Mouse (Mus musculus) gastrocnemius, postnatal 25 days (tissue): ENCODE results near the gene St7. TPM values are rescaled to one million over a fixed set of nuclear protein-coding genes. Genes with fewer than 3 reads are reported as not detected.
A peak's percentile ranks its signal among the peaks of the same experiment; 100 is the strongest.

Experiments
- DNase-seq: peaks from one replicate; pipeline ENCODE4 v3.0.0; 2022
- total RNA-seq, 2 experiments: library from RNA; stranded (reverse); gene quantifications; 1 replicate in 1 of 2; 2 replicates in 1 of 2; pipeline ENCODE4 v1.2.3; 2021

Gene St7
- total RNA-seq, 2 experiments from 2014 or later, result 12.4 to 16.0 TPM

DNA sequence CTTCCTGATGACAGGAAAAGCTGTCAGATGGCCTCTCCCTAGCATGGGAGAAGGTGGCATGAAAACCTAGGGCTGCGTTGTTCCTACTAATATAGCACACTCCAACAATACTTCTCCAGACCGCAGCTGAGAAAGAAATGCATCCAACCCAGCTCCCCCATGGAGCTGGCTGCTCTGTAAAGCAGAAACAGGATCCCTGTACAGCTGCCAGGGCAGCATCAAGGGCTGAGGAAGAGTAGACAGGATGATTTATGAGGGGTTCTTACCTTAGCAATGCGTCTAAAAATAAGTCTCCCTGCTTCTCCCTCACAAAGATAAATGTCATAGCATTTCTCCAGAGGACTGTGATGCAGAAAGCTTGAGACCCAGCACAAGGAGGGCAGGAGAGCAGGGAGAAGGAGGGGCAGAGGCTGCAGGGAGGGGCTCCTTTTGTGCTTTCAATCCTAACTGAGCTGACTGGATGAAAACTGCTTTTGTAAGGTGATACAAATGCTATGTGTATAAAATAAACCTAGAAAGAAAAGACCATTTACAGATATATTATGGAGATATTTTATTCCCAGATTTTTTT lies 124.2 kb downstream of the St7 start:
- peak; percentile 67 for DNase-seq

DNA sequence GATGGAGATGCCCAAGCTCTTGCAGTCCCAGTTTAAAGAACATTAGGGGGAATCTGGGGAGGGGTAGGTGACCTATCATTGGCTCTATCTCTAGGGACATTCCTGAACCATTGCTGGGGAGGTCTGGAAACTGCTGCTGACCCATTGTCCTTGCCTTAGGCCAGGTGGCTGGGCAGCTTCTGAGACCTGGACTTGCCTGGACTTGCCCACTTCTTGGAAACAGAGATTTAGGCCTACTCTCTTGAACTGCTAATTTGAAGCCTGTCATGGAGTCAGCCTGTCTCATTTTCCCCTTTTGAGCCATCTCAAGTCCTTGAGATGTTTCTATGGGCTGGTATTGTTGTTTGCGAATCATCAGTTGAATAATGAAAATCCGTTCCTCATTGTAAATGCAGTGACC lies 130.9 kb downstream of the St7 start:
- DNase-seq, result no peak

DNA sequence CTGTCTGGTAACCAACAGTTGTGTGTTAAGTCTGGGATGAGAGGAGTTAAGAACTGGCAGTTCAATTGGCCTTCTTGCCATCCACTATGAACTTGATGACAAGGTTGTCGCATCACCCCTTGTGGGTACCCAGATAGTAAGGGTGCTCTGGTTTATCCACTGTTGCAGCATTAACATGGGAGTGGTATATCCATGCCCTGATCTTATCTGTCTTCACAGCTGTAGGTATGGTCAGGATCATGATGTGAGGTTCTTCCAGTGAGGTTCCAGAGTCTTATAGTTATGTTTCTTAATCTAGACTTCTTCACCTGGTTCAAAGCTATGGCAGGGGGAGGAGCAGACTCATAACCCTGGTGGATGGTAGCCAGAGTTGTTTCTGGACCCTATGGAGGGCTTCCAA lies 132.0 kb downstream of the St7 start:
- no peak for DNase-seq

DNA sequence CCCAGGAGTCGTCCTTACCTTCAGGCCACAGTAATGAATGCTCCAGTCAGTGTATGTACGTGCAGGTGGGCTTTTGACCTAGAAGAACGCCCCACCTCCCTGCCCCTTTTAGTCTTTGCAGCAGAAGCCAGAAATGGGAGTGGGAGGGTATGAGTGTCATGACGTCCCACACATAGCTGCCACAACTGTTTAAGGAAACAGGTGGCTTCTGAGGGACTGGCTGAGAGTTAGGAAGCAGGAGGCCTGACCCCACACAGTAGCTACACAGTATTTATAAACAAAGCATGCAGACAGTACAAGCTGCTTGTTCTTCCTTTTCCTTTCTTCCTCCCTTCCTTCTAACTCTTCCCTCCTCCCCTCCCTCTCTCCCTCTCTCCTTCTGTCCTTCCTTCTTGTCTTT lies 135.6 kb downstream of the St7 start:
- DNase-seq, result no peak

DNA sequence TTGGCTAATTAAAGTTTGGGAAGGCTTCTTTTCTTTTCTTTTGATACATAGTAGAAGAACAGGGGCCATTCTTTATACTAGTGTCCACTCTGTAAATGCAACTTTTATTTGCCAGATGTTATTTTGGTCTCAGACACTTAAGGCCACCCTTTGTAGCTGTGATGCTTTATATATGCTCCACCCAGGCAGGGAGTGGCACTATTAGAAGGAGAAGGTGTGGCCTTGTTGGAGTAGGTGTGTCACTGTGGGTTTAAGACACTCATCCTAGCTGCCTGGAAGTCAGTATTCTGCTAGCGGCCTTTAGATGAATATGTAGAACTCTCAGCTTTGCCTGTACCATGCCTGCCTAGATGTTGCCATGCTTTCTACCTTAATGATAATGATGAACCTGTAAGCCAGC lies 137.2 kb downstream of the St7 start:
- no peak for DNase-seq

DNA sequence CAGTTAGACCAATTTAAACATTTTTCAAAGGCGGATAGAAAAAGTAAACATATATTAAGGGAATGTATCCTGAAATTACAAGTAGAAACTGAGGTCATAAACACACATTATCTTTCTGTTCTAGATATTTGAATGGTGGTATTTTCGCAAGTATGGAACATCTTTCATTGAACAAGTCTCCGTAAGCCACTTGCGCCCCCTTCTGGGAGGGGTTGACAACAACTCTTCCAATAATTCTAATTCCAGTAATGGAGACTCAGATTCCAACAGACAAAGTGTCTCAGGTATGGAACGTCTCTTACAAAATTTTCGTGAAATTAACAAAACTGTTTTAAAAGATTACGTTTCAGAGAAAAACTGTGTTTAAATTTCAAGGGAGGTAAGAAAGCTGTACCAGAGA lies 141.8 kb downstream of the St7 start:
- peak; percentile 31 for DNase-seq

DNA sequence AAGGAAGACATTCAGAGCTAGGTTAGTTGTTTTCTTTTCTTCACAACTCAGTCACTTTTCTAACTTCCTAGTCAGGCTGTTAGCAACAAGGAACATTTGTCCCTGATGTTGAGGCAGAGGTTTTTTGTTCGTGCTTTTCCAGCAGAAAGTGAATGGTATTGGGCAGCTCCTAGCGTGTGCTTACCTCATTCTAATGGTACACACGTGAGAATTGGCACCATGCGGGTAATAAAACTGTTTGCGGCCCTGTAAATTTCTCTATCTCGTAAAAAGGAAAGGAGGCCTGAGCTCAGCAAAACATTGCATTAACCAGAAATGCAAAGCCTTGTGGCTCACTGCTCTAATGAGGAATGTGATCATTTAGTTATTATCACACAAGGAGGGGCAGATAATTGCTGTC lies 143.0 kb downstream of the St7 start:
- no peak for DNase-seq

DNA sequence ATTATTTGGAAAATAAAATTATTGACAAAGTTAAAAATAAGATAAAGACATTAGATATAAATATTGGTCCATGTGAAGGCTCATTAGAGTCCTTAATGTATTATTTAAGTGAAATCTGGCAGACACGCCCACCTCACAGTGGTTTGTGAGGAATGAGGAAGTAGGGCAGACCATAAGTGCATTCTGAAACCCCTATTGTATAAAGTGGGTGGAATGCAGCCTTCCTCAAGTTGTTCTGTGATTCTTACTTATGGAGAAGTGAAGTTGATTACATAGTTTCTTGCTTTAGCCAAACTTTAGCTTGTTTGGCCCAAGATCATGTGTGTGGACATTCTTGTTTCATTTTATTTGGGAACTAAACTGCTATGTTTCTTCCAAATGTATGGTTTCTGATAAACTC lies 144.9 kb downstream of the St7 start:
- DNase-seq, result no peak

DNA sequence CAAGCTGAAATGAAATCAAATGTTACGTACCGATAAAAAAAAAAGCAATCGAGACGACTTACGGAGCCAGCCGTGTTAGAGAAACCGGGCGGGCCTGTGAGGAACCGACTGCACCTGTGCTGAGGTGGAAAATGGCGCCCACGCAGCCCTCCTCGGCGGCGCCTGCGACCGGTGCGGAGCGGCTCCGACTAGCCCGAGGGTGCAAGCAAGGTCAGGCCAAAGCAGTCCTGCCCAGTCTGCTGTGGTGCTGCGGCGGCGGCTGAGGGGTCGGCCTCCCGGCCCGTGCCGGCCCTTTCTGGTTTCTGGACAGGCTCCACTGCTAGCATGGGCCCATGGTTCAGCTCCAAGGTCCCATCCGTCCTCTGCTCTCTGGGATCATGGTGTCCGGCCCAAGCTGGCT lies 147.7 kb downstream of the St7 start:
- DNase-seq, result no peak

DNA sequence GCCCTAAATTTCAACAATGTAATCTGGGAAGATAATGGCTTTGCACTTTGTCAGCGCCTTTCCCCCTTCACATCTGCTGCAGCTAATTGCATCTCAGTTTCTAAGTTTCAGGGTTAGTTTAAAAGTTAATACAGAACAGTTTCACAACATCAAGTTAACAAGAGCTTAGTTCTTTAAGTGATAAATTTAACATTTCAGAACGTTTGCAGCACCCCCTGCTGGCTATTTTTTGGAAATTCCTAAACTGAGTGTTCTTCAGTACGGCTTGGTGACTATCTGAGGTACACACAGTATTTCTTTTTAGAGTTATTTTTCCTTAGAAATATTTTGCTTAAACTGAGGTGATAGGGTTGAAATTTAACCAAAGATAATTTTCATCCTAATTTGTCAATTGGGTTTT lies 150.0 kb downstream of the St7 start:
- DNase-seq, result no peak

DNA sequence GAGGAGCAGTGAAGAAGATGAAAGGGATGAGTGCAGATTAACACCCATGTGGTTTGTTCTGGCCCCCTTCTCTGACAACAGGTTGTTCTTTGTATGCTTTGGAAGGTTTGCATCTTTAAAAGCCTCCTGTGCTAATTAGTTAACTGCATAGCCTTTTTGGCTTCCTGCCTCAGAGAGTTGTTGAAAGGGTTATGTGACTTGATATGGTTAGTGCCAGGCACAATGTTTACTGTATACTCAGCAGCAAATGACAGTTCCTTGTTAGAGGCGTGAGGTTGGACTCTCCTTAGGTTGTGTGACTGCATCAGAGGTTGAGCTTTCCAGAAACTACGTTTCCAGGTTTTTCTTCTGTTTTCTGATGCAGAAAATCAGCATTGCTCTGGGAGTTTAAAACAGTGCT lies 158.6 kb downstream of the St7 start:
- no peak for DNase-seq

DNA sequence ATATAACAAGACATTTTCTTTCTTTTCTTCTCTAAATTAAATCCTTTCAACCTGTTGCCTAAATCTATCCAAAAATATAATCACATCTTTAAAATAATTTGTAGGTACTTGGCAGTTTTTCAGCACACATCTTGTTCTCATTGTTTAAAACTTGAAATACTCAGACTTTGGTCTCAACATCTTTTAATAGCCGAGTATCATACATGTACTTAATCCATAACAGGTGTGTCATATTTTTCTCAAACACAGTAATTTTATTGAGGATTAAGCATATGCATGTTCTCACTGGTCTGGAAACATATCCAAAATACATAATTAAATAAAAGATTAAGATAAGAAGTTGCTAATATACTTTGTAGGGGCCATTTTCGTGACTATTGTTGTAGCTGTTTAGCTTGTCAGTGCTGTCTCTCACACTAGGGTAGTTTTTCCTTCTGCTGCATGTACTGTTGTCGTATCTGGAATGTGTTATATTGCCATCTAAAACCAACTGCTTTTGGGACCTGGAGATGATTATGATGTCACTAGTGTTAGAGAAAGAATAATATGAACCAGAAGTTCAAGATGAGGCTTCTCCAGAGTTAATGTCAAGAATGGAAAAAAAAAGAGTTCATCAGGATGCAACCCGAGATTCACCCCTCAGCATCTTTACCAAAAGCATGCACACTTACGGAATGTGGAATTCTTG lies 161.0 kb downstream of the St7 start:
- DNase-seq, result no peak

DNA sequence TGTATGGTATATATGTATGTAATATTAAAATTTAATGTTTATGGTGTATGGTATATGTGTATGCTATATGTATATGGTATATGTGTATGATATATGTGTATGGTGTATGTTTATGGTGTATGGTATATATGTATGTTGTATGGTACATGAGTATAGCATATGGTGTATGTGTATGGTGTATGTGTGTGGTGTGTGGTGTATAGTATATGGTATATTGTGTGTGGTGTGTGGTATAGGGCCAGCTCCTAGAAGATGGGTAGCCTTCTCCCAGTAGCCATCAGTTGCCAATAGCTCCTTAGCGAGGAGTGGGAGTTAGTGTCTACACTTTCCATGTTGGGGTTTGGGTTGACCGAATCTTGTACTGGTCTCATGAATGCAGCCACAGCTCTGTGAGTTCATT lies 162.9 kb downstream of the St7 start:
- DNase-seq, result no peak

DNA sequence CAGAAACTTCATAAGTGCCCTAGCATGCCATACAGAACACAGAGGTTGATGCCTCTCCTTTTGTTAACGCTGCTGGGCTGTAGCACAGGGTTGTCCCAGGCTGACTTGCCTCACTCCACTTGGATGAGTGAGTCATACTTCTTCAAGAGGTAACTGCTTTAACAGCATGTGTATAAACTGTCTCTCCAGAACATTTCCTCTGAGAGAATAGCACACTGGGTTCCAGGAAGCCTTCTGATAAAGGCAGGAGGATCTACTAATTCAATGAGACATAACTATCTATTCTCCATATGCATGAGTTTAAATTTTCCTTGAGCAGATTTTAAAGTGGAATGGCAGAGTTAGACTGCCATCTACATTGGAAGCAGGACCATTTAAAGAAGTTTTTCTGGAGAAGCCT lies 166.8 kb downstream of the St7 start:
- DNase-seq, result no peak

DNA sequence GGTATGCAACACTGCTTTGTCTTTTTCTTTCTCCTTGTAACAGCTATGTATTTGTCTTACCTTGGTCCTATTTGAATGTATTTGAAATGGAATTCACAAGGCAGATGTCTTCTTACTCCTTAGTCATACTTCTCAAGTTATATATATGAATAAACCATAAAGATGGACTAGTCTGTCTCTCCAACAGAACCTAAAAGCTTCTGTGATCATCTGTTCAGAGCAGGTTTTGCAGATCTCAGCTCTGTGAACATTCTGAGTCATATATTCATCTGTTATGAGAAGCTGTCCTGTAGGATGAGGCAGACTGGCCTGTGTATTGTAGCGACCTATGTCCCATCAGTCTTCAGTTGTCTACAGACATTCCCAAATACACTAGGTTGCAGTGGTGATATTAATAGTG lies 167.7 kb downstream of the St7 start:
- DNase-seq, result no peak

DNA sequence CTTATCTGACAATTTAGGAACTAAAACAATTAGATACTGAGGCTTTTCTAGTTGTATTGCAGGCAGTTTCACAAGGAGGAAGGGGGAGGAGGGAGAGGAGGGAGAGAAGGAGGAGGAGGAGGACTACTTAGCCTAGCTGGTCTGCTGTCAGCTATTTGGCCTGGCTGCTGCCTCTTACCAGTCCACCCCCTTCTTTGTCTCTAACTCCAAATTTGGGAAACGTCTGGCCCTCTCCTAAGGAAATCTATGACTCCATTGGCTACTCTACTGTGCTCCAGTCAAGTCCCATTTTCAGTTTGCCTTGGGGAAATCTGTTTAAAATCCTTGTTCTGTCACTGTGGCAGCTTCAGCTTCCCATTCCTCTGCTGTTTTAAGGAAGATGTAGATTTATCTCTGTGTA lies 175.1 kb downstream of the St7 start:
- no peak for DNase-seq

DNA sequence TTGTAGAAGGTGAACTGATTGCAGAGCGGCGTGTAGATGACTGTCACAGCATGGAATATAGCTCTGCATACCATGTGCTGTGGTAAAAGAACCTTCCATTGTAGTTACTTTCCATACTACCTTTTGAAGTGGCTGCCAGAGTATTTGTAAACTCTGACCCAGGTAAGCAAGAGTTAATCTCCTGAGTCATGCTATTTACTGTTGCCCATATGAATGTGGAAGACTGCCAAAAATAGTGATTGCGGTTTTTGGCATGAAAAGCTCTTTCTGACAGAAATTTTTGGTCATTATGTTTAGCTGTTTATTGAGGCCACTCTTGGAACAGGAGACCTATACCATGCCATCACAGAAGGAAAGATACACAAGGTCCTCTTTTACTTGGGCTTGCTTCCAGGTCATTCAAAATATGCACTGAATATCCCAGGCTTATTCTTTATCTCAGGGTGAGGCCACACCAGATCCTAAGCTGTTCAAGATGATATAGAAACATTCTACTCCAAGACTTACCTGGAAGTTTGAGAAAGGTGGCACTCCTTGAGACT lies 179.2 kb downstream of the St7 start:
- DNase-seq, result no peak

DNA sequence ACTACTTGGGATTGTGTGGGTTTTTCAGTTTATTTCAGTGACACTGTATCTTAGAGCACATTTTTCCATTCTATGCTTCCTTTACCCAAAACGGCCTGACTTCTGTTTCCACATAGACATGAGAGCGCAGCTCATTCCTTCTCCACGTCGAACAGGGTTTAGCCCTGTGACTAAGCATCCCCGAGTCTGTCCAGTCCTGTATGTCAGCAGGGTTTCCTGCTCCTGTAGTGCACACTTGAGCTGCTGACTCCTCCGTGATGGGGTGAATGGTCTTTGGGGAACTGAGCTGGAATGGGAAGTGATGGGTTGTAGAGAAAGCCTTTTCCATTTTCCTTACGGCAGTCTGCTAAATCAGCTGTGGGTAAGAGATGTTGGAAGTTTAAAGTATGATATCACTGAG lies 182.9 kb downstream of the St7 start:
- DNase-seq, result no peak

DNA sequence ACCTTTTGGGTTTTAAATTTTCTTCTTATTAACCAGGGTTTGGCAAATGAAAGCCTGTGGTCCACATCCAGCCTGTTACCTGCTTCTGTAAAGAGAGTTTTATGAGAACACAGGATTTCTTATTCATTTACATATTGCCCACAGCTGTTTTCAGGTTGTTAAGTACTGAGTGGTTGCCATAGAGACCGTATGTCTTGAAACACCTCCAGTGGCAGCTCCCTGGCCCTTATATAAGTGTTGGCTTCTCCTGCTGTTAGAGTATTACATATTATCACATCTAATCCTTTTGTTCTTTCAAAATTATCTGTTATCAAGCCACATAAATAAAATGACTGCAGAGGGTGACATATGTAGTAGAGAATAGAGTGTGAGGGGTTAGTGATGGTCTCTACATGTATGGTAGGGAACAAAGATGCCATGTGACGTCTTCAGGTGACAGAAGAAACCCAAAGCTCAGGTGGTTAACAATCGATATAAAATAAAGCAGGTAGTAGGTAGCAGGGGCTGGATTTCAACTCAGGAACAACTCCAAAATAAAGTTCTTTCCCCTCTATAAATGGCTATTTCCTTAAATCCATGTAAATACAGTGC lies 183.4 kb downstream of the St7 start:
- no peak for DNase-seq

DNA sequence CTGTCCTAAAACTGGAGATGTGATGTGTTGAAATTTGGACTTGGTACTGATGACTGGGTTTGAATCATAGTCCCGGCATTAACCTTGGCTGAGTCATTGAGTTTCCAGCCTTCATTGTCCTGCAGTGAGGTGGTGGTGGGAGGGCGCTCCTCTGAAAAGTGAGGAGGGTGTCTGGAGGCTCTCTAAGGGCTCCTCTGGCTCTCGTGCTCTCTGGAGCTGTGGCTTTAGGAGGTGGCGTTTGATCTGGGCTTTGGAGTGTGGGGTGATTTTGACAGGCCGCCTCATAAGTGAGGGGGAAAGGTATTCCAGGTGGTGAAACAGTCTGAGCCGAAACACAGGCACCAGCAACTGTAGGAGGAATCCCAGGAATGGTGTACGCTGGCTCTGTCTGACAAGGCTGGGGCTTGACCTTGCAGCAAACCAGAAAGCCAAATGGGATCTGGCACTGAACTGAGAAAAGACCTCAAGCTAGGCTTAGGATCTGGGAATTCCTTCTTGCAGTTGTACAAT lies 184.0 kb downstream of the St7 start:
- DNase-seq, result no peak

DNA sequence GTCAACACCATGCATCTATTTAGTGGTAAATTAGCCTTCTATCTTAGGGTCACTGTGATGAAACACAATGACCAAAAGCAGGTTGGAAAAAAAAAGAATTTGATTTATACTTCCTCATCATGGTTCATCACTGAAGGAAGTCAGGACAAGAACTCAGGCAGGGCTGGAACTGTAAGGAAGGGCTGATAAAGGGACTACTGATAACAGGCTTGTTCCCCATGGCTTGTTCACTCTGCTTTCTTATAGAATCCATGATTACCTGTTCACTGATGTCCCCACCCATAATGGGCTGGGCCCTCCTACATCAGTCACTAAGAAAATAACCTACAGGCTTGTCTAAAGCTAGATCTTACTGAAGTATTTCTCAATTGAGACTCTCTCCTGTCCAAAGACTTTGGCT lies 190.2 kb downstream of the St7 start:
- DNase-seq, result no peak

DNA sequence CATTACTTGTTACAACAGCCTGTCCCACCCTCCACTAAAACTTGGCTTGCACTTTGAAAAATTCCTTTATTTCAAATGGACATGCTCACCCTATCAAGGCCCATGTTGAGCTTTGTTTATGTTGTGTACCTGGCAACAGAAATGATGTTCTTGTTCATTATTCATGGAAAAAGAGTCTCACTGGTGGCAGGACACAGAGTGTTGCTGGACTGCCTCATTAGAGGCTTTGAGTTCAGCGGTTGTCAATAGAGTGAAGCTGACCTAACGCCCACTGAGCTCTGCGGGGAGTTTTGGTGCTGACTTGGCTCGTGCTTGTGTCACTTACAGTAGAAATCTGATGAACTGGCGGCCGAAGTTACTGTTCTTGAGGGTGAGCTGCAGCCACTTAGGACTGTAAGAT lies 195.0 kb downstream of the St7 start:
- DNase-seq, result no peak

DNA sequence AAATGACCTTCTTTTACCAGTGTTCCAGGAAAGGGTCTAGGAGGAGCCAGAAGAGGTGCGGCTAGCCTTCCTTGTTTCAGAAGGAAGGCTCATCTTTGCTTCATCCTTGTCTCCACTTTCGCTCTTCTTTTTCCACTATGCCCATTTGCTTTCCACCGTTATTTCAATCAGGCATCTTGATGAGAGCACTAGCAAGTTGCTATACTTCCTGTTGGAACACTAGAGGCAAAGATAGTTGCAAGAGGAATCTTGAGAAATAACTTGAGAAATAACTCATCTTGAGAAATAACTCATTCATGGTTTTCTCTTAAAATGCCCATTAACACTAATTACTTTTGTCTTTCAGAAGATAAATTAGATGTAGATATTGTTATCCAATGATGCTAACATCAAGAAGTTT lies 202.8 kb downstream of the St7 start:
- no peak for DNase-seq

DNA sequence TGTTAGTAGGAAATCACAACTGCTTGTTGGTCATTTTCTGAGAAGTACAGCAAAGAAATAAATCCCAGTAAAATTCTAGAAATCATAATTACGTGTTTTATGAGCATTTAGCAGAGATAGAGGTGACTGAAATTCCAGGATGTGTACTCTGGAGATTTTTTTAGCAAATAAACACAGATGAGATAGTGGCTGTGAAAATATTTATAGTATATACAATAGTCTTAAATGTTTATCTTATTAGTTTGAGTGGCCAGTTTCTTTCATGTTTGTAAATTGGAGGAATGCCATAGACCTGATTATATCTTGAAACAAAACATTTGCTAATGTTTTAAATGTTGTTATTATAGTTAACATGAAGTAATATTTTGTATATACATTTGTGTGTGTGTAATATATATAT lies 205.8 kb downstream of the St7 start:
- DNase-seq, result no peak
